Mouse (Mus musculus): ENCODE measurements at regions not wholly inside any gene's neighbourhood (a gene's known extent, or its start where the extent isn't known, plus 50 kb on each side); places are given as distances from the start of the nearest gene placed in this dataset.
A peak's percentile ranks its signal among the peaks of the same experiment; 100 is the strongest.

DNA sequence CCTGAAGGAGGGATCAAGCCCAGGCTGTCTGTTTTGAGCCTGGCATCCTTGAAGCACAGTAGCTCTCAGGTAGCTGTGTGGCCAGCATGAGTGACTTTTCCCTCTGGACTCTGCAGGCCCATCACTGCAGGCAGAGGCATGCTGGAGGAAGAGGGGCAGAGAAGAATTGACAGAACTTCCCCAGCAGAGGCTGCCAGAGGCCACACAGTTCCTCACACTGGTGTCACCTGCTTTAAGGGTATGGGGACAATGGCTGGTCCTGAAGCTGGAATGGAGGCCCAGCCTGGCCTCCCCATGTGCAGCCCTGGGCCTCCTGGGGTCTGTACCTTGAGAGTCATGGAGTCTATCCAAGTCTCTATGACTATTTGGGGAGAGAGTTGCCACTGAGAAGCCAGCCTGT, 179.9 kb downstream of the Bcl11a start:
- Histone ChIP-seq H3K4me2 (replicated peaks) (no peak overlapping the region), H3K27me3 (replicated peaks) (no peaks in the 10 kb centered on the region), H3K9ac (no peak overlapping the region), H3K27ac (no peak overlapping the region), H3K4me3 (no peak overlapping the region), H3K9me3 (no peaks in the 10 kb centered on the region), H3K4me1 (no peaks in the 10 kb centered on the region; the same call in 1 of the 2 replicates), H3K36me3 (no peaks in the 10 kb centered on the region)
- no peak for ATAC-seq (ENCODE audit: low FRiP score, low read depth)

DNA sequence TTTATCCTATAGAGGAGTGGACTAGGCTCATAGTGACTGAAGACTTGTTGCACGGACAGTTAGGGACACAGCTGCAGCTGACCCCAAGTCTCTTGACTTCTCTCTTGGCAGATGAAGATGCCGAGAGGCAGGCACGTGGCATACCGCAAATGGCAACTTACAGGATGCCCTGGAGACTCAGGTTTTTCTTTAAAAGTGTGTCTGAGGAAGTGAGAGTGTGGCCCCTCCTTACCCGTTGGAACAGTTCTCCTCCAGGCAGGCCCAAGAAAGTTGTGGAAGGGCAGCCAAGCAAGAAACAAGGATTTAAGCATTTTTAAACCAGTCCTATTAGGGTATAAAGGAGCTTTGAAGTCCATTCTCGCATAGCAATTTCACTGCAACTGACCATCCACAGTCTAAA, 180.5 kb downstream of the Bcl11a start:
- no peak overlapping the region for H3K4me3 ChIP-seq
- H3K36me3 ChIP-seq: no peaks in the 10 kb centered on the region
- no peak for ATAC-seq (ENCODE audit: low FRiP score, low read depth)
- no peak overlapping the region for H3K9ac ChIP-seq
- H3K4me1 ChIP-seq: no peaks in the 10 kb centered on the region; the same call in 1 of the 2 replicates
- no peak overlapping the region for H3K4me2 ChIP-seq (replicated peaks)
- no peak overlapping the region for H3K27ac ChIP-seq
- no peaks in the 10 kb centered on the region for H3K27me3 ChIP-seq (replicated peaks)
- no peaks in the 10 kb centered on the region for H3K9me3 ChIP-seq
- whole genome bisulfite sequencing: 82% methylated on average over 6 of the region's 6 CpGs

DNA sequence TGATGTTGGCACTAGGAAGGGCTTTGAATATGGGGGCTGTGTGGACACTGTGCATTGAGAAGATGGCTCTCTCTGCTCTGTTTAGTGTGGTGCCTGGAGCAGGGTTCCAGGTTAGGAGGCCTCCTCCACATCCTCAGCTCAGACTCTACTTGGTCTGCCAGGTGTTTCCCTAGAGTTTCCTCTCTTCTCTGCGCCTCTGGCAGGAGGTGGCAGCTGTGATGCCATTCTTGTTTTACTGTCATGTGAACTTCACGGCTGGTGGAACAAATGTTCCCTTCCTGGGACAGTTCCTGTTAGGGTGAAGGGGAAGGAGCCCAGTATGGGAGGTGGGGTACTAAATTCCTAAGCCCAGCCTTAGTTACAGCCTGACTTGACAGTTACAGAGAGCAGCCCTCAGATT, 181.8 kb downstream of the Bcl11a start:
- H3K9me3 ChIP-seq: no peaks in the 10 kb centered on the region
- H3K4me3 ChIP-seq: no peak overlapping the region
- H3K27me3 ChIP-seq (replicated peaks): no peaks in the 10 kb centered on the region
- H3K4me1 ChIP-seq: no peaks in the 10 kb centered on the region; the same call in 1 of the 2 replicates
- H3K9ac ChIP-seq: no peak overlapping the region
- H3K36me3 ChIP-seq: no peaks in the 10 kb centered on the region
- WGBS: 66% methylated on average over 2 of the region's 2 CpGs
- H3K4me2 ChIP-seq (replicated peaks): no peak overlapping the region
- H3K27ac ChIP-seq: no peak overlapping the region
- ATAC-seq (ENCODE audit: low FRiP score, low read depth): no peak

DNA sequence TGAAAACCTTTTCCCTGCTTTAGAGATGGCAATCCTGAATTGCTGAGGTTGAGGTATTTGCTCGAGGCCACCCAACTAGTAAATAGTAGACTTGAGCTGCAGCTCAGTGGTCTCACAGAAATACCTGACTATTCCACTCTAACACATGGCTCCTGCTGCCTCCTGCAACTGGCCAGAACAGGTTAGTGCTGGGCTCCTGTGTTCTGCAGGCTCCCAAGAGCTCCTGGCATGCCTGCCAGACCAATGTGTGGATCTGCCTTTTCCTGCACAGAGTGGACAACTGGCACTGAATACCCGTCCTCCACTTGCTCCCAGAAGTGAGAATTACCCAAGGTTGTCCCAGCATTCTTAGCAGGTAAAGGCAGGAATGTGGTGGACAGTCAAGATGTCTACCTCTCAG, 191.2 kb downstream of the Bcl11a start:
- H3K4me1 ChIP-seq: no peaks in the 10 kb centered on the region
- no peaks in the 10 kb centered on the region for H3K9me3 ChIP-seq
- H3K4me2 ChIP-seq (replicated peaks): no peak overlapping the region
- ATAC-seq (ENCODE audit: low FRiP score, low read depth): no peak
- WGBS: 88% methylated on average over 2 of the region's 2 CpGs
- no peak overlapping the region for H3K4me3 ChIP-seq
- no peak overlapping the region for H3K9ac ChIP-seq
- no peaks in the 10 kb centered on the region for H3K27me3 ChIP-seq (replicated peaks)
- no peaks in the 10 kb centered on the region for H3K36me3 ChIP-seq
- no peak overlapping the region for H3K27ac ChIP-seq

DNA sequence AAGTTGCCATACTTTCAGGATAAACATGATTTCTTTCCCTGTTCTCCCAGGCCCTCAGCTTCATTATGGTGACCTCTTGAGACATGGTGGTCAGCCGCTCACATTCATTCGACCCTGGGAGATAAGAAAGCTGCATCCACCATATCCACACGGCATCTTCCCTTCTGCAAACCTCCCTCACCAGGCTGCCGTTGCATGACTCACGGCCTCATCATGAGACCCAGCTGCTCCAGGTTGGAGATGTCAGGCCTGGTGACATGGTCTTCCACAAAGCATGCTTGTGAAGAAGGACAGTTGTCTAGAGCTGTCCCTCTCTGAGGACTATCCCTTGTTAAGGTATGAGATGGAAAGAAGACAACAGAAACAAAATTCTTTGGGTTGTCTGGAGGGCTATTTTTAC, 203.8 kb downstream of the Bcl11a start:
- no peak overlapping the region for H3K27ac ChIP-seq
- no peak overlapping the region for H3K4me2 ChIP-seq (replicated peaks)
- WGBS: 90% methylated on average over 5 of the region's 5 CpGs
- H3K27me3 ChIP-seq (replicated peaks): no peaks in the 10 kb centered on the region
- ATAC-seq (ENCODE audit: low FRiP score, low read depth): no peak
- no peaks in the 10 kb centered on the region for H3K9me3 ChIP-seq
- no peak overlapping the region for H3K4me3 ChIP-seq
- H3K9ac ChIP-seq: no peak overlapping the region
- no peaks in the 10 kb centered on the region for H3K36me3 ChIP-seq
- H3K4me1 ChIP-seq: peaks cover 30% of the 10 kb centered on the region

DNA sequence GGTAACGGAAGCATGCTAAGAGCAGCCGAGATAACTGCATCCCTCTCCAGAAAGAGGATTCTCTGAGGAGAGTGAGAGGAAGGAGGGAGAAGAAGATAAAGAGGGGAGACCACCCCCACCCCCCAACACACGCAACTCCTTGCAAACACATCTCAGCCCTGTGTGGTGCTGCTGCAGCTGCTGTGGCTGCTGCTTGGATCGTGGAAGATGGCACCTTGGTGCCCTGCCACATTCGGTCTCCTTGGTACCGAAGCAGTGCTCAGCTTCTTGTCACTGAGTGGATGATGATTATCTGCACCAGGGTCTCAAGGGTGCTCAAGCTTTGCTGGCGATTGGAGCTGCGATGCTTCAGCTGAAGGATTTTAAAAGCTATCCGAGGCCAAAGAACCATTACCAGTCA, 204.7 kb downstream of the Bcl11a start:
- no peak overlapping the region for H3K27ac ChIP-seq
- H3K4me2 ChIP-seq (replicated peaks): peak overlapping the region; percentile 36
- H3K9me3 ChIP-seq: no peaks in the 10 kb centered on the region
- WGBS: 37% methylated on average over 9 of the region's 9 CpGs
- H3K4me3 ChIP-seq: no peak overlapping the region
- peaks cover 38% of the 10 kb centered on the region for H3K4me1 ChIP-seq
- no peak for ATAC-seq (ENCODE audit: low FRiP score, low read depth)
- no peak overlapping the region for H3K9ac ChIP-seq
- no peaks in the 10 kb centered on the region for H3K27me3 ChIP-seq (replicated peaks)
- no peaks in the 10 kb centered on the region for H3K36me3 ChIP-seq

DNA sequence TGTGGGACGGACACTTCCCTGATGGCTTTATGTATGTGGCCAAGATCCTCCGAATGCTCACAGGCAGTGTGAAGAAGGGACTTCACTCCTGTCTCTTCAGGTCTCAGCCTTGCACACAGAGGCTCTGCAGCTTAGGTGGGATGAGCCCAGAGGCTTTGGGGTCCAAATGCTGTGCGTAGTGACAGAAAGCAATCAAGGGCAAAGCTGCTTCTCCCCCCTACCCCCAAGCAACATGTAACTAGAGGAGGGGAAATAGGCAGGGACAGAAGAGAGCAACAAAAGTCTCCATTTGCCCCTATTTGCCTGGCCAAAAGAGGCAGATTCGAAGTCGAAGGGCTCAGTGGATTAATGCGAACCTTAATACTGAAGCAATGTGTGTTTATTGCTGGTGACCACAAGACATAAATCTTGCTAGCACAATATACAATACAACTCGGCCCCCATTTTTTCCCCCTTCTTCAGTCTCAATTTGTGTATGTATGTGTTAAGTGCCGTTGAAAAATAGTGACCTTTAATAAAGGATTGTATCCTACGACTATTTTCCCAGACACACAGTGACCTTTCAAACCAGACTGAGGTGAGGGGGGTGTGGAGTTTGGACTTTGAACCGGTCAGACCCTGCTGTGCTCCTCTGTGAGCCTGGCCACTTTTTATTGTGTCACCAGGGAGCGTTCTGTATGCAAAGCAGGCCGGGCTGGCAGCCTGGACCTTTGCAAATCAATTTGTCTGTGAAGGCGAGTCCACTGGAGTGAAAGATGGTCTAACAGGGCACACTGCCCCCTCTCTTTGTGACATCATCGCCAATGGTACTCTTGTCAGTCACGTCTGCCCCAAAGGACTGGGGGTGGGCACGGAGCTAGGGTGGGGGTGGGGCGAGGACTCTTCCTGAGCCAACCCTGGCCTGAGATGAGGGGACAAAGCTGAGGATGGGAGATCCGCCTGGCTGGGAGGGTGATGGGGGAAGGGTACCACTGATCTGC, 208.6 kb downstream of the Bcl11a start:
- peak overlapping the region; percentile 51 for H3K27ac ChIP-seq
- H3K4me2 ChIP-seq (replicated peaks): peak overlapping the region; percentile 42
- H3K4me1 ChIP-seq: peaks cover 40% of the 10 kb centered on the region
- 0 out of 2 replicates have a peak, but pooled peaks cover 3% of the 10 kb centered on the region for H3K27me3 ChIP-seq (replicated peaks)
- WGBS: 4% methylated on average over 18 of the region's 18 CpGs
- no peaks in the 10 kb centered on the region for H3K36me3 ChIP-seq
- peak; percentile 94 for ATAC-seq (ENCODE audit: low FRiP score, low read depth)
- no peaks in the 10 kb centered on the region for H3K9me3 ChIP-seq
- 0 out of 2 replicates have a peak overlapping the region, but pooled peaks have one; percentile 13 for H3K9ac ChIP-seq
- no peak overlapping the region for H3K4me3 ChIP-seq

DNA sequence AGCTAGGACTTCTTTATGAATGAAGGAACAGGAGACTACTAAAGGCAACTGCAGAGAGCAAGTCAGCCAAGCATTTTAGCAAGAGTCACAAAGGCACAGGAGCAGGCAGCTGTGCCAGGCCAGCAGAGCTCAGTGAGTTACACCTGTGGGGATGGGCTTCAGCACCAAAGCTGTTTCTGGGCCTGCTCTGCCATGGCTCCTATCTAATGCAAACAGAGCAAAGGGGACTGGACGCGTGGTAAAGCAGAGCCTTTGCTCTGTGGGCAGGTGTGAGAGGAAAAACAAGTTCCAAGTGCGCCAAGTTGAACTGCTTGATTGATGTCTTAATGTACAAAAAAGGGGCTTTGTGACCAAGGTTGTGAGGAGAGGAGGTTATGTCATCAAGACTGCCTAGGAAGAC, 215.4 kb downstream of the Bcl11a start:
- H3K4me3 ChIP-seq: no peak overlapping the region
- no peak overlapping the region for H3K27ac ChIP-seq
- no peaks in the 10 kb centered on the region for H3K9me3 ChIP-seq
- H3K27me3 ChIP-seq (replicated peaks): peaks cover 3% of the 10 kb centered on the region; the same call in 1 of the 2 replicates
- peaks cover 23% of the 10 kb centered on the region for H3K4me1 ChIP-seq
- H3K36me3 ChIP-seq: no peaks in the 10 kb centered on the region
- 81% methylated on average over 3 of the region's 3 CpGs for WGBS
- no peak overlapping the region for H3K9ac ChIP-seq
- no peak for ATAC-seq (ENCODE audit: low FRiP score, low read depth)
- H3K4me2 ChIP-seq (replicated peaks): no peak overlapping the region

DNA sequence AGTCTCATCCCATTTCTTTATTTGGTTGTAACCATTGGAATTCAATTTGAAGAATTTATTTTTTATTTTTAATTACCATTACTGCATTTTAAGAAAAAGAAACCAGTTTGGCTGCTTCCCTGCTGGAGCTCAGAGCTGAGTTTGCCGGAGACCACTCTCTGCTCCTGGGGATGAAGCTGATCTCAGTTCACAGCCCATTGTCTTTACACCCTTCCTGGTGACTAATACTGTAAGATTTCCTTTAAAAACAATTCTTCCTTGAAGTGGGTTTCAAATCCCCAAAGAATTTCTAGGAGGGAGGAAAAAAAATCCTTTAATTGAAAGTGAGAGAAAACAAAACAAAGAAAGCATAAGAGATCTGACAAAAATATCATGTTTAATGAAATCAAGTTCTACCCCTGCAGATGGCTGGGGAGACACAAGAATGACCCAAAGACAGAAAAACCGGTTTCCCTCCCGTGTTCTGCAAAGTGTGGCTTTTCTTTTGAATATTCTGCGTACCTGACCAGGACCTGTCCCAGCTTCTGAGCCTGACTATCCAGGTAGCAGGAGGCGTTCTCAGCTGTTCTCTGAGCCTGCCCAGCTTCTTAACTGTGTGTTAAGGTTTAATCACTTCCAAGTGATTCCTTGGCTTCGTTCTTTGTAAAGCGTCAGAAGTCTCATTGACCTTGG, 216.1 kb downstream of the Bcl11a start:
- 68% methylated on average over 7 of the region's 7 CpGs for WGBS
- Histone ChIP-seq H3K36me3 (no peaks in the 10 kb centered on the region), H3K4me3 (no peak overlapping the region), H3K4me2 (replicated peaks) (no peak overlapping the region), H3K27ac (no peak overlapping the region), H3K27me3 (replicated peaks) (peaks cover 3% of the 10 kb centered on the region; the same call in 1 of the 2 replicates), H3K9me3 (no peaks in the 10 kb centered on the region), H3K9ac (no peak overlapping the region), H3K4me1 (peaks cover 23% of the 10 kb centered on the region)
- no peak for ATAC-seq (ENCODE audit: low FRiP score, low read depth)

DNA sequence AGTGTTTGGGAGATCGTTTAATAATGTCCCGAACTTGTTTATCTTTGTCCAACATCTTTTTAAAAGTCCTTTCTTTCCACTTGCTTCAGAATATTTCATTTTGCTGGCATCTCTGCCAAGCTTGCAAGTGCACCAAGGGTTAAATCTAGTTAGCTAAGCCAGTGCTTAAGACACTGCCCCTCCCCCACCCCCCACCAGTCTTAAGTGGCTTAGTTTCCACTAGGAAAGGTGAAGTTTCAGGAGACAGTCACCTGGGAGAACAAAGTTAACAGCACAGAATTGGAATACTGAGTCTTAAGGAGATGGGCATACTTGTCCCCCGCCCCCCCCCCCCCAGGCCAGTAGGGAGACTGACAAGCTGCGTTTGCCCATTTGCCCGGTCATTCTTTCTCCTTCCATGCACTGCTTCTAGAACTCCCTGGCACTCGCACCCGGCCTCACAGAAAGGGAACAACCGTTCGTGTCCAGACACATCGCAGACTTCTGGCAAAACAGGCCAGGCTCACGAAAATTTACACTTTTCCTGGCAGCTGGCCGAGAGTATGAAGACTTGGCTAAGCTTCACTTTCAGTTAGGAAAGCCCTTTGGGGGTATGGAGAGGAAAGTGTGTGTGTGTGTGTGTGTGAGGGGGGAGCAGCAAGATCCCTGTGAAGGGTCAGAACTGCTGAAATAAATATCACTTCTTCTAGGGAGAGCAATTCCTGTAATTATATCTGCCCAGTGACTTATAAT, 219.2 kb downstream of the Bcl11a start:
- Histone ChIP-seq H3K4me2 (replicated peaks) (no peak overlapping the region), H3K9me3 (no peaks in the 10 kb centered on the region), H3K27me3 (replicated peaks) (no peaks in the 10 kb centered on the region; the same call in 1 of the 2 replicates), H3K9ac (no peak overlapping the region), H3K4me1 (peaks cover 23% of the 10 kb centered on the region), H3K4me3 (no peak overlapping the region), H3K36me3 (no peaks in the 10 kb centered on the region), H3K27ac (no peak overlapping the region)
- no peak for ATAC-seq (ENCODE audit: low FRiP score, low read depth)
- 34% methylated on average over 12 of the region's 12 CpGs for WGBS

DNA sequence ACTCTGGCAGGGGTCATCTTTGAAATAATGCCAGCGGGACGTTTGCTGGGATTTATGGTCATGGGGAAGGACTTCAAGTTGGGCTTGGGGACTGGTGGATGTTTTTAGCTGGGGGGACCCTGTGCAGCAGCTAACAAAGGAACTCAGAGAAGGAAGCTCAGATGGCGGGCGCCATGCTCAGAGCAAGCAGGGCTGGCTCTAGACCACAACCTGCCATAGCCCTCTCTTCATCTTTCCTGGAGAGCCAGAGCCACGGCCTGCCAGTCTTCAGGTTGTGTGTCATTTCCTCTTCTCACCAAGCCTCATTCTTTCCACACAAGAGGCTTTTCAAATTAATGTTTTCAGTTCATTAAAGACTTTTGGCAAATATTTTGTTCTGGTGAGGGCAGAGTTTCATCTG, 219.9 kb downstream of the Bcl11a start:
- Histone ChIP-seq H3K4me2 (replicated peaks) (no peak overlapping the region), H3K27ac (no peak overlapping the region), H3K27me3 (replicated peaks) (no peaks in the 10 kb centered on the region; the same call in 1 of the 2 replicates), H3K36me3 (no peaks in the 10 kb centered on the region), H3K9me3 (no peaks in the 10 kb centered on the region), H3K4me1 (peaks cover 23% of the 10 kb centered on the region), H3K4me3 (no peak overlapping the region), H3K9ac (no peak overlapping the region)
- WGBS: 39% methylated on average over 5 of the region's 5 CpGs
- ATAC-seq (ENCODE audit: low FRiP score, low read depth): no peak

DNA sequence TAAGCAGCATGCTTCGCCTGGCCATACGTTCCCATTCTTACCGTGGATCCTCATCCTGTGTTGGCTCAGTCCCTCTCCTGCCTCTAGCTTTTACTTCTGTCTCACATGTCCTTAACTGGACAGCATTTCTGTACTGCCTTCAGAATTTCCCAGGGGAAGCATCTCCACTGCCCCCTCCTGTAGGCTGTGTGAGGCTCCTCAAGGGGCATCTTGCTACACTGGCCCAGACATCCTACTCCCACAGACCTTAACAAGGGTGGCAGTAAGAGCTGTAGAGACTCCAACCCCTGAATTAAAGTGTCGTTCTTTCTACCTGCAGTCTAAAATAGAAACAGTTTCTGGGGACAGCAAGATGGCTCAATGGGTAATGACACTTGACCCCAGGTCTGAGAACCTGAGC, 222.5 kb downstream of the Bcl11a start:
- Histone ChIP-seq H3K9ac (no peak overlapping the region), H3K4me1 (peaks cover 29% of the 10 kb centered on the region), H3K4me3 (no peak overlapping the region), H3K27me3 (replicated peaks) (no peaks in the 10 kb centered on the region), H3K36me3 (no peaks in the 10 kb centered on the region), H3K27ac (no peak overlapping the region), H3K9me3 (no peaks in the 10 kb centered on the region), H3K4me2 (replicated peaks) (no peak overlapping the region)
- ATAC-seq (ENCODE audit: low FRiP score, low read depth): no peak
- WGBS: 87% methylated on average over 4 of the region's 4 CpGs
